Mouse (Mus musculus): Measurements from ENCODE around the gene Gm29609.

GRCm38 (mm10) chr5:31218294-31218693 lies 38.6 kb upstream of the Gm29609 start:
- TF ChIP-seq TCF12 (IDR thresholded peaks at IDR 0.05; ENCODE audit: insufficient read depth, poor library complexity, severe bottlenecking) (no peak), REST (IDR thresholded peaks at IDR 0.05; ENCODE audit: insufficient read depth, insufficient read length) (no peak), SRF (IDR thresholded peaks at IDR 0.05; ENCODE audit: control insufficient read depth, insufficient read length, low read depth) (no peak), POLR2A (IDR thresholded peaks at IDR 0.05; ENCODE audit: insufficient read length, low read depth) (no peak), USF1 (IDR thresholded peaks at IDR 0.05; ENCODE audit: low read depth) (no peak), MAX (IDR thresholded peaks at IDR 0.05; ENCODE audit: low read depth) (no peak), MYOG (IDR thresholded peaks at IDR 0.05; ENCODE audit: control insufficient read depth in 1 of 3, insufficient read depth in 1 of 3, insufficient read length in 2 of 3, low read depth in 2 of 3) (no peak), MYOD1 (IDR thresholded peaks at IDR 0.05; ENCODE audit: control insufficient read depth in 1 of 3, insufficient read length in 2 of 3, low read depth in 2 of 3) (no peak), E2F4 (IDR thresholded peaks at IDR 0.05; ENCODE audit: insufficient read depth) (no peak), POLR2AphosphoS2 (IDR thresholded peaks at IDR 0.05; ENCODE audit: insufficient read length, low read depth) (no peak)

Data from myocyte (in vitro differentiated cells).